Mouse (Mus musculus): ENCODE measurements around the gene Rad23a.

DNA sequence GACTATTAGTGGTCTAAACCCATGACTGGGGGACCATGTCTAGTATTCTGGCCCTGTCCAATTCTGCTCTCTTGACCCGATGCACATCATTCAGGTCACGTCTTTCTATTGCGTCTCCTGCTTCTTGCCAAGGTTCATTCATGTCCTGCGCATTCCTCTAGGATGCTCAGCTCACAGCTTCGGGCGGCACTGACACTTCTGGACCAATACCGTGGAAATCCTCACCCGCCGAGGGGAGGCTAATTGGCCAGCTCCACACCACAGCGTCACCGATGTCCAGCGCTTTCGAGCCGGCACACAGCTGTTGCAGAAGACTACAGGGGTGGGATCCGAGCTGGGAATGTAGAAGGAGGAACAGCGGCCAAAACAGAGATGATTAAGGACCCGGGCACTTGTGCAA lies 24.3 kb downstream of the Rad23a start:
- TF ChIP-seq CTCF (IDR thresholded peaks at IDR 0.05; ENCODE audit: low read depth, low read length) (no peak), TAL1 (conservative IDR thresholded peaks at IDR 0.05; ENCODE audit: low read depth, low read length) (no peak), GATA1 (IDR thresholded peaks at IDR 0.05; ENCODE audit: borderline replicate concordance, low read length) (no peak), GATA2 (IDR thresholded peaks at IDR 0.05; ENCODE audit: borderline replicate concordance, low read depth, low read length) (no peak), POLR2AphosphoS5 (IDR thresholded peaks at IDR 0.05; ENCODE audit: insufficient replicate concordance, low read depth, low read length) (no peak)

Data from G1E (cell line).